Comparison of ENCODE assay signal across 14 mouse cellular contexts in the genomic region with DNA sequence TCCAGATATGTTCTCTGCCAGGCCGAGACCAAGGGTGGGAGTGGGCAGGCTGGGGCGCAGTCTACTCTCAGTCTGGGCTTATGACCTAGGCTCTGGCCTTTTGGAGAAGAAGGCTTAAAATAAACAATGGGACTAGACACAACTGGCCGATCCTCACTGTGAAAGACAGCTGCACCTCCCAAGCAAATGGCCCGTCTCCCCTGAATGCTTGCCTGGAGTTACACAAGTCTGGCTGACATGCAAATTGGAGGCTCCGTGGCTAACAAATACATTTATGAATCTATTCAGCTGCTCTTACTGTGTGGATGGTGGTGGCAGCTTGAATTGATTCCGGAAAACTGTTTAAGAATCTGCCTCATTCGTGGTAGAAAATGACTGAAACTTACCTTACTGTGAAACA.
"Had no signal": no experiment of that assay in that cellular context is flagged by ENCODE, and none has a peak within 500 bp of the region (broad histone marks: within the 10 kb centered on the region; RNA-seq: fewer than 3 reads in every experiment).

No protein-coding gene starts in this region.

- H3K4me1 ChIP-seq: liver, embryonic 15.5 days had no signal

- H3K4me2 ChIP-seq: liver, embryonic 11.5 days; liver, embryonic 15.5 days had no signal

- H3K4me3 ChIP-seq: limb, embryonic 10.5 days; liver, embryonic 15.5 days had no signal

- H3K27ac ChIP-seq: kidney, postnatal 0 days; limb, embryonic 10.5 days; liver, embryonic 15.5 days; stomach, postnatal 0 days had no signal

- H3K9ac ChIP-seq: liver, embryonic 15.5 days had no signal

- H3K36me3 ChIP-seq: liver, embryonic 15.5 days had no signal

- H3K9me3 ChIP-seq: limb, embryonic 10.5 days; liver, embryonic 15.5 days had no signal

- DNase-seq: kidney, adult 11 months; kidney, adult 9 months; kidney, postnatal 36 days; lung, adult 2 months; lung, postnatal 36 days; right cerebral cortex, adult 18-20 months; right cerebral cortex, postnatal 25 days; thymus, postnatal 4 days had no signal

- ATAC-seq: lung, postnatal 0 days had no signal
